Comparison of ENCODE assay signal across 9 mouse cellular contexts in the genomic region with DNA sequence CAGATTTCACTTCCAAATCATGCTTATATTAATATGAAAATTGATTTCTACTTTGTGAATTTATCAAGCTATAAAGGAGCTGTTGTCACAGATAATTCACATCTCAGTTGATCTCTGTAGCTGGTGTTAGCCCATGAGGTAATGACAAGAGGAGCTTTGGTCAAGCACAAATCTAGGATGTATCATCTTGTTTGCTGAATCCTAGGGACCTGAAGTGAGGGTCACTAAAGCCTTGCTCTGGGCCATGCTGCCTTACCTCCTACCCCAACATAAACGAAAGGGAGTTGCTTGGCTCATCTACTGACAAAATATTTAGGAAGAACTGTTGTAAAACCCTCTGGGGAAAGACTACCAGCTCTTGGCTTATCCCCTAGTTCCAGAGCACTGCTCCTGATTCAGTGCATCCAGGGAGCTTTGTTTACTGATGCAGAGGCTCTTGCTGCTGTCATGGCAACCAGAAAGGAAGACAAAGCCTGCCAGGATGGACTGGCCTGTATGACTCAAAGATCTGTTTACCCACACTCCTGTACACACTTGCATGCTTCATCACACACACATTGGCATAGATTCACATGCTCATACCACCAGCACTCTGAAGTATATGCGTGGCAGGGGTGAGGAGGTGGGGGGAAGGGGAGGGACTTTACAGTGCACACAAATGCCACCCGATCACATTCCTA.
DNase-seq lines count a peak whose midpoint lies in the region; ATAC-seq lines count a peak whose summit lies in the region.
"Had no signal": no experiment of that assay in that cellular context is flagged by ENCODE, and none has a peak within 500 bp of the region (broad histone marks: within the 10 kb centered on the region; RNA-seq: fewer than 3 reads in every experiment).

No protein-coding gene starts in this region.

- no peak overlapping the region for H3K9ac ChIP-seq in midbrain, embryonic 14.5 days (replicated peaks; ENCODE audit: low read length)
- H3K9ac ChIP-seq: limb, embryonic 13.5 days had no signal

- H3K9me3 ChIP-seq in midbrain, embryonic 14.5 days (ENCODE audit: control insufficient read depth, low read length), result no peaks in the 10 kb centered on the region
- H3K9me3 ChIP-seq: limb, embryonic 13.5 days had no signal

- 32% methylated on average over 3 of the region's 3 CpGs for WGBS in midbrain, embryonic 14.5 days

- H3K27ac ChIP-seq in midbrain, embryonic 14.5 days (replicated peaks; ENCODE audit: low read depth, low read length), result peak overlapping the region; percentile 32
- H3K27ac ChIP-seq: limb, embryonic 13.5 days had no signal

- no peak overlapping the region for H3K4me3 ChIP-seq in midbrain, embryonic 14.5 days (replicated peaks; ENCODE audit: low read depth, low read length)
- H3K4me3 ChIP-seq: limb, embryonic 13.5 days had no signal

- H3K4me2 ChIP-seq in midbrain, embryonic 14.5 days (ENCODE audit: low read length), result no peak overlapping the region
- H3K4me2 ChIP-seq: limb, embryonic 13.5 days had no signal

- DNase-seq in brain, embryonic 18.5 days (ENCODE audit: low read depth, low spot score), result peak; percentile 37
- peak; percentile 15 for DNase-seq in embryo, embryonic 9.5 days (ENCODE audit: extremely low spot score)
- DNase-seq in layer of hippocampus, adult 11-12 months (ENCODE audit: low spot score), result peak; percentile 32
- peak; percentile 76 for DNase-seq in midbrain, embryonic 14.5 days
- DNase-seq in MN1 (ENCODE audit: low spot score), result no peak
- DNase-seq in kidney, adult 9 months, result no peak
- DNase-seq in heart, adult 11 months, result no peak

- peaks cover 11% of the 10 kb centered on the region; the same call in 1 of the 2 replicates for H3K4me1 ChIP-seq in midbrain, embryonic 14.5 days (ENCODE audit: control insufficient read depth, insufficient read depth, low read length)
- H3K4me1 ChIP-seq: limb, embryonic 13.5 days had no signal

- H3K27me3 ChIP-seq in midbrain, embryonic 14.5 days (ENCODE audit: control insufficient read depth, insufficient read depth, low read length), result no peaks in the 10 kb centered on the region
- H3K27me3 ChIP-seq: limb, embryonic 13.5 days had no signal

- no peaks in the 10 kb centered on the region for H3K36me3 ChIP-seq in midbrain, embryonic 14.5 days (ENCODE audit: control insufficient read depth, insufficient read depth, low read length)
- H3K36me3 ChIP-seq: limb, embryonic 13.5 days had no signal

- peak; percentile 80 for ATAC-seq in midbrain, embryonic 14.5 days (ENCODE audit: low FRiP score, low TSS enrichment)
- no peak for ATAC-seq in erythroid progenitor cell, adult 5-6 weeks (replicated peaks; ENCODE audit: low FRiP score, poor library complexity, severe bottlenecking)

Comparison
In these comparisons a context has a peak if more than half of its experiments do, and no peak if none do; other contexts are left out.
1. DNase-seq: peak in brain, embryonic 18.5 days (single experiment), embryo, embryonic 9.5 days (single experiment), layer of hippocampus, adult 11-12 months (single experiment) and midbrain, embryonic 14.5 days (single experiment); none in MN1 (single experiment), kidney, adult 9 months (single experiment) and heart, adult 11 months (single experiment).